Mouse (Mus musculus) limb, embryonic 15.5 days (tissue): ENCODE results near the gene Slc35g2. TPM values are rescaled to one million over a fixed set of nuclear protein-coding genes. Genes with fewer than 3 reads are reported as not detected.

ENCODE experiments used
- ATAC-seq: fragments of 200-750 bp; cut with Nextera tagmentation; 2 replicates; pipeline ENCODE4 v1.8.0; 2017; ENCODE audit warnings: low read depth, moderate TSS enrichment; ENCODE audit not compliant: insufficient number of reproducible peaks, low FRiP score, low TSS enrichment
- H3K27ac ChIP-seq: fragments of 300-500 bp; sonication (generic); 2 replicates; pipeline ENCODE4 v1.5.1; 2015; ENCODE audit warnings: moderate library complexity, mild to moderate bottlenecking, inconsistent platforms
- H3K27me3 ChIP-seq: fragments of 300-500 bp; sonication (generic); 2 replicates; pipeline ENCODE4 v1.6.1; 2015; ENCODE audit warnings: inconsistent platforms
- H3K36me3 ChIP-seq: fragments of 300-500 bp; sonication (generic); 2 replicates; pipeline ENCODE4 v1.6.1; 2015; ENCODE audit warnings: inconsistent platforms
- H3K4me1 ChIP-seq: fragments of 300-500 bp; sonication (generic); 2 replicates; pipeline ENCODE4 v1.6.1; 2015; ENCODE audit warnings: inconsistent platforms
- H3K4me2 ChIP-seq: fragments of 300-500 bp; sonication (generic); 2 replicates; pipeline ENCODE4 v1.6.1; 2015; ENCODE audit warnings: mild to moderate bottlenecking, inconsistent platforms
- H3K4me3 ChIP-seq: fragments of 300-500 bp; sonication (generic); 2 replicates; pipeline ENCODE4 v1.5.1; 2015; ENCODE audit warnings: mild to moderate bottlenecking, inconsistent platforms
- H3K9ac ChIP-seq: fragments of 300-500 bp; sonication (generic); 2 replicates; pipeline ENCODE4 v1.6.1; 2015; ENCODE audit warnings: inconsistent platforms
- H3K9me3 ChIP-seq: fragments of 300-500 bp; sonication (generic); 2 replicates; pipeline ENCODE4 v1.6.1; 2016; ENCODE audit warnings: inconsistent platforms
- WGBS: fragments of 180-500 bp; shearing (Covaris S2); methylation state at CpG from one replicate; pipeline ENCODE4 v1.1.7; 2015; 5-methylcytosine and 5-hydroxymethylcytosine counted together
- polyA plus RNA-seq: library from polyadenylated mRNA; unstranded; fragments of >200 nt; fragmentation: Nextera tagmentation; extraction: Ambion mirVana; gene quantifications from 2 replicates; pipeline ENCODE4 v1.2.1, GENCODE M21; 2015

Slc35g2 gene
- polyA plus RNA-seq, 1 experiment from 2014 or later = 3.1 TPM

DNA sequence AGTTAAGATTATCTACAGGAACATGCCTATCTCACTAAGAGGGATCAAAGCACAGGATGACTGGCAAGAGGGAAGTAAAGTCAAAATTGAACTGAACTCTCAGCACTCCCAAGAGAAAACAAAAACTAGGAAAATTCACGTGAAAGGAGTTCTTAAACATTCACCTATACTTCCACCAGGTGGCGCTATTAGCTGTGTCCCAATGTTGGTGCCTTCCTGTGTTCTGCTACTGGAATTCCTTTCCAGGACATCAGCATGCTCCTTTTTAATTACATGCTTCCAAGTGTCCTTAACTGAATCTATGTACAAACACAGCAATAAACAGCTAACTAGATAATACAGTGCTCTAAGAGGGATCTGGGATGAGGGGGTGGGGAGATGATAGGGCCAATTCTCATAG, 50.3 kb downstream of the Slc35g2 start:
- WGBS = 4% methylated on average over 2 of the region's 2 CpGs
- Histone ChIP-seq H3K9ac (no peak overlapping the region), H3K4me3 (no peak overlapping the region), H3K4me2 (no peak overlapping the region), H3K27ac (no peak overlapping the region), H3K27me3 (no peaks in the 10 kb centered on the region), H3K36me3 (no peaks in the 10 kb centered on the region), H3K4me1 (no peaks in the 10 kb centered on the region), H3K9me3 (no peaks in the 10 kb centered on the region)
- ATAC-seq = no peak

DNA sequence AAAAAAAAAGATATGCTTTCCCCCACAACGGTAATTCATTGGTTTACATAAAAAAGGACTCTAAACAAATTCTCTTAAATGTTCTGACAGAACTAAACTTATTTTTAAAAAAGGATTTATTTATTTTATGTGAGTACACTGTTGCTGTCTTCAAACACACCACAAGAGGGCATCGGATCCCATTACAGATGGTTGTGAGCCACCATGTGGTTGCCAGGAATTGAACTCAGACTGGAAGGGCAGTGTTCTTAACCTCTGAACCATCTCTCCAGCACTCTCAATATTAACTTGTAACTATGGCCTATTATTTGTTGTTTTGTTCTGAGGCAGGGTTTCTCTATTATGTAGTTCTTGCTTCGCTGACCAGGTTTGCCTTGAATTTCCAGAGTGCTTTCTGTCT, 50.9 kb downstream of the Slc35g2 start:
- no peaks in the 10 kb centered on the region for H3K36me3 ChIP-seq
- H3K27ac ChIP-seq = no peak overlapping the region
- H3K27me3 ChIP-seq = no peaks in the 10 kb centered on the region
- H3K4me2 ChIP-seq = no peak overlapping the region
- H3K4me3 ChIP-seq = no peak overlapping the region
- no peaks in the 10 kb centered on the region for H3K9me3 ChIP-seq
- H3K4me1 ChIP-seq = no peaks in the 10 kb centered on the region
- no peak overlapping the region for H3K9ac ChIP-seq
- no peak for ATAC-seq
- 94% methylated on average over 3 of the region's 3 CpGs for WGBS

DNA sequence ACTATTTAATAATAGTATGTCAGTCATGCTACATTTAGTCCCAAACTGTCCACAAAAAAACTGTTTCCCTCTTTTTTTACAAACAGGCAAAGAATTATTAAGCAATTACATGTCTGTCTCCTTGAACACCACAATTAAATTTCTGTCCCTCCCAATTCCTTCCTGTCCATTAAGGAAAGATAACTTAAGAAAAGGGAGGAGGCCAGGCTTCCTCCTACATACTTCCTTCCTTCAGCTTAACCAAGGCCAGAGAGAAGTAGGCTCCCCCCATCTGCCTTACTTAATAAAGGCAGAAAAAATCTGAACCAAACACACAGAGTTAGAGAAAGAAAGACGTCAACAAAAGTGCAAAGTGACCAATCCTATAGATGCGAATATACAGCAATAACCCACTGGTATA, 63.3 kb downstream of the Slc35g2 start:
- H3K4me3 ChIP-seq = no peak overlapping the region
- no peak overlapping the region for H3K4me2 ChIP-seq
- no peaks in the 10 kb centered on the region for H3K27me3 ChIP-seq
- ATAC-seq = no peak
- no peaks in the 10 kb centered on the region for H3K4me1 ChIP-seq
- H3K9me3 ChIP-seq = no peaks in the 10 kb centered on the region
- 0 out of 2 replicates have a peak, but pooled peaks cover 2% of the 10 kb centered on the region for H3K36me3 ChIP-seq
- H3K27ac ChIP-seq = no peak overlapping the region
- WGBS = 86% methylated on average over 2 of the region's 2 CpGs
- H3K9ac ChIP-seq = no peak overlapping the region

GRCm38 (mm10) chr9:100506652-100507051, 64.2 kb downstream of the Slc35g2 start:
- ATAC-seq = no peak
- Histone ChIP-seq H3K36me3 (peaks cover 4% of the 10 kb centered on the region; the same call in 1 of the 2 replicates), H3K27ac (no peak overlapping the region), H3K4me1 (no peaks in the 10 kb centered on the region), H3K27me3 (no peaks in the 10 kb centered on the region), H3K9ac (no peak overlapping the region), H3K9me3 (no peaks in the 10 kb centered on the region), H3K4me2 (no peak overlapping the region), H3K4me3 (no peak overlapping the region)
- whole genome bisulfite sequencing = 23% methylated on average over 2 of the region's 2 CpGs

DNA sequence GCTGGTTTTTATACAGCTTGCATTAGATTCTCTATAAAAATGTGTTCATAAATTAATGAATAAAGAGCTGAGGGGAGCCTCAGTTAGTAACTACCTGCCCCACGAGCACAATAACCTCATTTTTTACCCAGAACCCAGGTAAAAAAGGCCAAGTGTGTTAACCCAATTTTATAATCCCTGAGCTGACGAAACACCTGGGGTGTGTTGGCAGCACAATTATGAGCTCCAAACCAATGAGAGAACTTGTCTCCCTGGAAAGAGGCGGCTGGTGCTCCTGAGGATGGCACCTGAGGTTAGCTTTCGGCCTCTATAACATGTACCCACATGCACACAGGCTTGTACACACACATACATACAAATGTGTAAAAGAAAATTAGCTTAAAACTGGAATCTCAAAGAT, 65.4 kb downstream of the Slc35g2 start:
- H3K36me3 ChIP-seq = peaks cover 10% of the 10 kb centered on the region; the same call in 1 of the 2 replicates
- H3K4me3 ChIP-seq = no peak overlapping the region
- no peaks in the 10 kb centered on the region for H3K9me3 ChIP-seq
- H3K4me1 ChIP-seq = no peaks in the 10 kb centered on the region
- H3K9ac ChIP-seq = no peak overlapping the region
- H3K27me3 ChIP-seq = no peaks in the 10 kb centered on the region
- H3K4me2 ChIP-seq = no peak overlapping the region
- WGBS = 72% methylated on average over 4 of the region's 4 CpGs
- no peak overlapping the region for H3K27ac ChIP-seq
- ATAC-seq = no peak

Other genes with a start within 250 kb of the Slc35g2 start
- 14.2 and 17.9 TPM in 2 replicates for gene Il20rb, start 84.3 kb downstream of the Slc35g2 start, polyA plus RNA-seq
- gene Nck1, start 25.0 kb downstream of the Slc35g2 start, polyA plus RNA-seq = 70.8 and 71.6 TPM in 2 replicates
- gene Stag1, start 26.7 kb upstream of the Slc35g2 start, polyA plus RNA-seq = 37.9 and 46.2 TPM in 2 replicates